Mouse (Mus musculus): Measurements from ENCODE around the gene Rusc1.

Rusc1 gene

GRCm38 (mm10) chr3:89093175-89093574 lies at the start of gene Rusc1:
Gene Rusc1 (minus strand): TSS chr3:89093311.
- peak; percentile 43 for DNase-seq (ENCODE audit: low read depth, low spot score)

GRCm38 (mm10) chr3:89136365-89136764 lies 43.3 kb upstream of the Rusc1 start:
- no peak for DNase-seq (ENCODE audit: low read depth, low spot score)

- no peak for DNase-seq (ENCODE audit: low read depth, low spot score)
Measured at GRCm38 (mm10) chr3:89135958-89136357, 42.8 kb upstream of the Rusc1 start, which contains the start of gene Pklr. Gene Pklr (plus strand): TSS chr3:89136142.

- DNase-seq (ENCODE audit: low read depth, low spot score) = no peak
Measured at GRCm38 (mm10) chr3:89133752-89134151, 40.6 kb upstream of the Rusc1 start.

- DNase-seq (ENCODE audit: low read depth, low spot score) = no peak
Measured at GRCm38 (mm10) chr3:89133063-89133450, 39.9 kb upstream of the Rusc1 start.

DNA sequence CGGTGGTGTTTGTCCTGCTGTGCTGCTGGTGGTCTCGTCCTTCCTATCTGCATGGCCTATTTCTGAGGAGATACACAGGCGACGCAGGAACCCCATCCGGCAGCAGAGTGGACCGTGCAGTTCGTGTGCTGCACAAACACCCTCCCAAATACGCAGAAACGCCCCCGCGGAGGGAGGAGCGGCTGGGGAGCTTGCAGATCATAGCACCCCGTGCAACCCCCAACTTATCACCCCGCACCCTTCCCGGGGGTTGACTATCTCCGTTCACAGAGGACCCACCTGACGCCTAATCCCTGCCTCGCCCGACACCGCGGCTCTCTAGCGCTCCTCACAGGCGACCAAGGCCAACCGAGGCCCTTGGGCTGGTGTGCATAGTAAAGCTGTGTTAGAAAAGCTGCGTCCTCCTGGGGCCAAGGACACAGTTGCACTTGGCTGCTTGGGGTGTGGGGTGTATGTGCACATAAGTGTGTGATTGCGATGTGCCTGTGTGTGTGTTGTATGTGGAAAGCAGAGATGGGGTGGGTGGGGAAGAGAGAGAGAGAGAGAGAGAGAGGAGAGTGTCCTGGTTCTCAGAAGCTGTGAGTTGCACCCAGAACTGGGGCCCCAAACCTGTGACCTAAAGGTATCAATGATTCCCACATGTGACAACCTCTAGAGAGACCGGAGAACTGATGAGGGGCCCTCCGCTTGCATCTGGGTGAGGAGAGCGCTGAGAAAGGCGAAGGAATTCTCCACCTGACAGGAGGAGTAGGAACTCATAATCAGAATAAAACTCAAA lies 39.4 kb upstream of the Rusc1 start:
- DNase-seq (ENCODE audit: low read depth, low spot score) = no peak

- no peak for DNase-seq (ENCODE audit: low read depth, low spot score)
Measured at GRCm38 (mm10) chr3:89131816-89132215, 38.7 kb upstream of the Rusc1 start.

GRCm38 (mm10) chr3:89129908-89130307 lies 36.8 kb upstream of the Rusc1 start:
- DNase-seq (ENCODE audit: low read depth, low spot score) = no peak

- no peak for DNase-seq (ENCODE audit: low read depth, low spot score)
Measured at GRCm38 (mm10) chr3:89125981-89126380, 32.9 kb upstream of the Rusc1 start.

DNA sequence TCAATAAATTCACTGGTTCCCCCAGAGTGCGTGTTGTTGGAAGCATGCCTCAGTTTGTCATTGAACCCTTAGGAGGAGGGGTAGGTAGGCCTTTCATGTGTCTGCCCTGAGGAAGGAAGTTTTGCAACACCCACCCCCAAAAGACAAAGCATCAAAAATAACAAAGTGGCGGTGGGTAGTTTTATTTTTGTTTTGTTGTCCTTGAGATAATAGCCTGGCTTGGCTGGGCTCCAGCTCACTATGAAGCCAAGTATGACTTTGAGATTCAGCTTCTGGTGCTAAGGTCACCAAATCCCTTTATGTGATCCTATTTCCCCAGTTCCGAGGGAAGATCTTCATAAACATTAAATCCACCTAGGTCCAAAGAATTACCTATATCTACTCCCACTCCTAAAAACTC lies 31.1 kb upstream of the Rusc1 start:
- no peak for DNase-seq (ENCODE audit: low read depth, low spot score)

- no peak for DNase-seq (ENCODE audit: low read depth, low spot score)
Measured at GRCm38 (mm10) chr3:89123313-89123712, 30.2 kb upstream of the Rusc1 start.

- no peak for DNase-seq (ENCODE audit: low read depth, low spot score)
Measured at GRCm38 (mm10) chr3:89115522-89115921, 22.4 kb upstream of the Rusc1 start.

GRCm38 (mm10) chr3:89113058-89113457 lies 19.9 kb upstream of the Rusc1 start:
- DNase-seq (ENCODE audit: low read depth, low spot score) = no peak

- no peak for DNase-seq (ENCODE audit: low read depth, low spot score)
Measured at GRCm38 (mm10) chr3:89108146-89108545, 15.0 kb upstream of the Rusc1 start.

GRCm38 (mm10) chr3:89107545-89107944 lies 14.4 kb upstream of the Rusc1 start:
- DNase-seq (ENCODE audit: low read depth, low spot score) = no peak

GRCm38 (mm10) chr3:89106881-89107280 lies 13.8 kb upstream of the Rusc1 start:
- DNase-seq (ENCODE audit: low read depth, low spot score) = no peak

- DNase-seq (ENCODE audit: low read depth, low spot score) = no peak
Measured at GRCm38 (mm10) chr3:89103291-89103595, 10.1 kb upstream of the Rusc1 start.

- no peak for DNase-seq (ENCODE audit: low read depth, low spot score)
Measured at GRCm38 (mm10) chr3:89102495-89103290, 9.6 kb upstream of the Rusc1 start.

DNA sequence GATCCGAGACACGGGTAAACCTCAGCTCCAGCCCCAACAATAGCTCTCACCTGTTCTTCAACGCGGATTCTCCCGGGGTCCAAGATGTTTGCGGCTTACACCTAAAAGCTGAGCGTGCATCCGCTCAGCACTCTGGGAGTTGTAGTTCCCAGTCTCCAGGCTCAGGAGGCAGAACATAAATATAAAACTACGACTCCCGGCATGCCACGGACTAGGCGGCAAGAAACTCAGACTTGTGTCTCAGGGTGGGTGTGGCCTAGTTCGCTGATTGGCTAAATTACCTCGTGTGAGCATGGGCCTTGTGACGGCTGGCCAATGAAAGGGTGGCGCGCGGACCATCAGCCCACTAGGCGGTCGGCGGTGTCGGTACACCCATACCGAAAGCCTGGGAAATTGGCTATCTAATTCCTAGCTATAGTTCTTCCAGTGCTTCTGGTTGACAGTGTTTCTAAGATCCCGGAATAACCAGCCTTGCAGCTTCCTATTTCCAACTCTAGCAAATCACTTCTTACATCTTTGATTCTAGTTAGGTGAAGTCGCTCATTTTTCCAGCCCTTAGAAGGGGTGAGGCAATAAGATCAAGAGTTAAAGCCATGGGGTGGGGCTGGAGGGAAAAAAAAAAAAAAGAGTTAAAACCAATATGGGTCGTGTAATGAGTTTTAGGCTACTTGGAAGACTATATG lies 8.8 kb upstream of the Rusc1 start, which contains the start of gene Fdps:
Gene Fdps (minus strand): TSS at position 148 of the 683 bp plus-strand sequence.
- DNase-seq (ENCODE audit: low read depth, low spot score) = peak; percentile 95

- DNase-seq (ENCODE audit: low read depth, low spot score) = no peak
Measured at GRCm38 (mm10) chr3:89101459-89101811, 8.3 kb upstream of the Rusc1 start.

GRCm38 (mm10) chr3:89100811-89101210 lies 7.7 kb upstream of the Rusc1 start, which contains the start of gene Gm43738:
Gene Gm43738 (minus strand): TSS chr3:89101099.
- no peak for DNase-seq (ENCODE audit: low read depth, low spot score)

- DNase-seq (ENCODE audit: low read depth, low spot score) = no peak
Measured at GRCm38 (mm10) chr3:89094021-89094420, 910 bp upstream of the Rusc1 start.

Measured in retina, postnatal 7 days (tissue).